Mouse (Mus musculus) embryonic fibroblast, embryonic 13.5 days (primary cell): ENCODE results near the gene Psrc1. TPM values are rescaled to one million over a fixed set of nuclear protein-coding genes. Genes with fewer than 3 reads are reported as not detected.

Source experiments
- H3K27ac ChIP-seq: 2 replicates; pipeline ENCODE4 v1.5.1; 2012; ENCODE audit warnings: low read length, control low read depth, inconsistent platforms; ENCODE audit not compliant: insufficient read depth
- H3K4me1 ChIP-seq: 2 replicates; pipeline ENCODE4 v1.6.1; 2011; ENCODE audit warnings: low read length; ENCODE audit not compliant: control insufficient read depth, insufficient read depth
- H3K4me3 ChIP-seq: 2 replicates; pipeline ENCODE4 v1.5.1; 2011; ENCODE audit warnings: mild to moderate bottlenecking, control low read depth, low read length; ENCODE audit not compliant: insufficient read depth
- CTCF ChIP-seq: IDR thresholded peaks from 2 replicates; pipeline ENCODE4 v1.5.1; 2011; ENCODE audit warnings: mild to moderate bottlenecking, control low read depth, low read length, moderate library complexity, borderline replicate concordance; ENCODE audit not compliant: insufficient read depth
- POLR2A ChIP-seq: IDR thresholded peaks from 2 replicates; pipeline ENCODE4 v1.6.1; 2011; ENCODE audit warnings: low read depth, mild to moderate bottlenecking, control low read depth, low read length, moderate library complexity
- polyA plus RNA-seq: library from polyadenylated mRNA; stranded (reverse); fragments of >200 nt; gene quantifications from 2 replicates; pipeline ENCODE4 v1.2.4, GENCODE M21; 2011; ENCODE audit warnings: low read depth; ENCODE audit not compliant: missing spikeins, insufficient read length

Gene Psrc1
- polyA plus RNA-seq, 1 experiment: 149 TPM

GRCm38 (mm10) chr3:108364270-108364995 lies 19.2 kb upstream of the Psrc1 start, which contains the start of gene Mybphl:
TSS of gene Mybphl (plus strand) at chr3:108364911.
- H3K27ac ChIP-seq: no peak within 1 kb of the TSS
- no peak within 1 kb of the TSS for H3K4me3 ChIP-seq
- H3K4me1 ChIP-seq: no peaks in the 10 kb centered on the region
- TF ChIP-seq CTCF: no peak
- no peak for TF ChIP-seq POLR2A

- Histone ChIP-seq H3K4me1 (peaks cover 2% of the 10 kb centered on the region; the same call in 1 of the 2 replicates), H3K4me3 (no peak overlapping the region), H3K27ac (no peak overlapping the region)
- TF ChIP-seq POLR2A: no peak
- no peak for TF ChIP-seq CTCF
Measured at GRCm38 (mm10) chr3:108367173-108367572, 16.5 kb upstream of the Psrc1 start.

- no peak for TF ChIP-seq POLR2A
- TF ChIP-seq CTCF: no peak
- Histone ChIP-seq H3K27ac (no peak overlapping the region), H3K4me1 (peaks cover 7% of the 10 kb centered on the region), H3K4me3 (no peak overlapping the region)
Measured at GRCm38 (mm10) chr3:108367828-108368227, 15.8 kb upstream of the Psrc1 start.

GRCm38 (mm10) chr3:108368721-108369120 lies 14.9 kb upstream of the Psrc1 start:
- no peak overlapping the region for H3K4me3 ChIP-seq

GRCm38 (mm10) chr3:108372274-108372673 lies 11.4 kb upstream of the Psrc1 start:
- H3K4me1 ChIP-seq: peaks cover 9% of the 10 kb centered on the region
- no peak overlapping the region for H3K4me3 ChIP-seq
- no peak overlapping the region for H3K27ac ChIP-seq
- TF ChIP-seq CTCF: no peak
- no peak for TF ChIP-seq POLR2A

More at GRCm38 (mm10) chr3:108368721-108369120, 14.9 kb upstream of the Psrc1 start:
- peaks cover 9% of the 10 kb centered on the region for H3K4me1 ChIP-seq
- H3K27ac ChIP-seq: no peak overlapping the region
- TF ChIP-seq CTCF: no peak
- no peak for TF ChIP-seq POLR2A

- H3K4me1 ChIP-seq: peaks cover 9% of the 10 kb centered on the region
- TF ChIP-seq POLR2A: no peak
- no peak overlapping the region for H3K27ac ChIP-seq
Measured at GRCm38 (mm10) chr3:108372691-108373090, 10.9 kb upstream of the Psrc1 start.

GRCm38 (mm10) chr3:108378875-108379663 lies 4.6 kb upstream of the Psrc1 start:
- Histone ChIP-seq H3K4me3 (no peak overlapping the region), H3K4me1 (peaks cover 9% of the 10 kb centered on the region), H3K27ac (no peak overlapping the region)
- TF ChIP-seq POLR2A (no peak), CTCF (no peak)

More at GRCm38 (mm10) chr3:108372691-108373090, 10.9 kb upstream of the Psrc1 start:
- no peak overlapping the region for H3K4me3 ChIP-seq

GRCm38 (mm10) chr3:108380695-108381094 lies 2.9 kb upstream of the Psrc1 start:
- TF ChIP-seq CTCF: peak; percentile 81
- TF ChIP-seq POLR2A: no peak
- H3K4me1 ChIP-seq: peaks cover 9% of the 10 kb centered on the region
- no peak overlapping the region for H3K4me3 ChIP-seq

GRCm38 (mm10) chr3:108381945-108382875 lies 1.4 kb upstream of the Psrc1 start:
- no peak; the same call in 1 of the 2 replicates for TF ChIP-seq POLR2A
- no peak for TF ChIP-seq CTCF
- Histone ChIP-seq H3K4me1 (peaks cover 9% of the 10 kb centered on the region), H3K27ac (peak overlapping the region; percentile 73), H3K4me3 (peak overlapping the region; percentile 14)

More at GRCm38 (mm10) chr3:108380695-108381094, 2.9 kb upstream of the Psrc1 start:
- no peak overlapping the region for H3K27ac ChIP-seq

GRCm38 (mm10) chr3:108384425-108384824 lies 786 bp downstream of the Psrc1 start:
- TF ChIP-seq CTCF (no peak), POLR2A (peak; percentile 41; the same call in 1 of the 2 replicates)
- Histone ChIP-seq H3K27ac (peak overlapping the region; percentile 79), H3K4me1 (peaks cover 9% of the 10 kb centered on the region), H3K4me3 (peak overlapping the region; percentile 74)
